Mouse (Mus musculus) midbrain, postnatal 0 days (tissue): ENCODE measurements around the gene Zg16. TPM values are rescaled to one million over a fixed set of nuclear protein-coding genes. Genes with fewer than 3 reads are reported as not detected.
"Not testable (repeated sequence)": the region's sequence is repeated elsewhere in the genome, so short reads cannot be mapped to it uniquely, and the experiment has no call there.

Experiments
- ATAC-seq: fragments of 200-750 bp; cut with Nextera tagmentation; 2 replicates; pipeline ENCODE4 v1.8.0; 2017; ENCODE audit warnings: moderate number of reproducible peaks, mild to moderate bottlenecking, moderate TSS enrichment, moderate library complexity; ENCODE audit not compliant: low FRiP score
- DNase-seq: peaks from one replicate; pipeline ENCODE4 v3.0.0-alpha.2; 2015; ENCODE audit warnings: low spot score
- H3K27ac ChIP-seq: fragments of 300-500 bp; sonication (generic); 2 replicates; pipeline ENCODE4 v1.5.1; 2014; ENCODE audit warnings: low read depth, mild to moderate bottlenecking, low read length, mixed read lengths
- H3K27me3 ChIP-seq: fragments of 300-500 bp; sonication (generic); 2 replicates; pipeline ENCODE4 v1.6.1; 2014; ENCODE audit warnings: low read length, control low read depth, mixed read lengths; ENCODE audit not compliant: insufficient read depth
- H3K36me3 ChIP-seq: fragments of 300-500 bp; sonication (generic); 2 replicates; pipeline ENCODE4 v1.6.1; 2014; ENCODE audit warnings: low read length, control low read depth, mixed read lengths; ENCODE audit not compliant: insufficient read depth
- H3K4me1 ChIP-seq: fragments of 300-500 bp; sonication (generic); 2 replicates; pipeline ENCODE4 v1.6.1; 2014; ENCODE audit warnings: mild to moderate bottlenecking, control low read depth, antibody characterized with exemption, low read length, mixed read lengths; ENCODE audit not compliant: insufficient read depth
- H3K4me2 ChIP-seq: fragments of 300-500 bp; sonication (generic); 2 replicates; pipeline ENCODE4 v1.6.1; 2014; ENCODE audit warnings: low read depth, mild to moderate bottlenecking, low read length, mixed read lengths; ENCODE audit not compliant: poor library complexity, severe bottlenecking
- H3K4me3 ChIP-seq: fragments of 300-500 bp; sonication (generic); 2 replicates; pipeline ENCODE4 v1.5.1; 2014; ENCODE audit warnings: low read depth, mild to moderate bottlenecking, low read length, moderate library complexity
- H3K9ac ChIP-seq: fragments of 300-500 bp; sonication (generic); replicated peaks from 2 replicates; pipeline ENCODE4 v1.6.1; 2014; ENCODE audit warnings: mild to moderate bottlenecking, low read length, moderate library complexity, mixed read lengths; ENCODE audit not compliant: poor library complexity, severe bottlenecking
- H3K9me3 ChIP-seq: fragments of 300-500 bp; sonication (generic); 2 replicates; pipeline ENCODE4 v1.6.1; 2016; ENCODE audit warnings: low read length, control low read depth
- CTCF ChIP-seq: IDR thresholded peaks from 2 replicates; pipeline ENCODE4 v1.5.1; 2016; ENCODE audit warnings: antibody characterized with exemption, mild to moderate bottlenecking
- WGBS: fragments of 180-500 bp; shearing (Covaris S2); extraction: QIAGEN DNeasy Blood & Tissue Kit; methylation state at CpG from one replicate; pipeline ENCODE4 v1.1.7; 2014; 5-methylcytosine and 5-hydroxymethylcytosine counted together
- polyA plus RNA-seq: library from polyadenylated mRNA; unstranded; fragments of >200 nt; fragmentation: Nextera tagmentation; extraction: Ambion mirVana; gene quantifications from 2 replicates; pipeline ENCODE4 v1.2.1, GENCODE M21; 2015
- total RNA-seq: library from RNA; depleted of rRNA; stranded (reverse); fragments of >200 nt; gene quantifications from 2 replicates; pipeline ENCODE4 v1.2.3, GENCODE M21; 2014; rRNA removed

Gene Zg16
- total RNA-seq (0.49 TPM in 1 of 2 replicates, not detected in the other), polyA plus RNA-seq (not detected in 2 replicates)

DNA sequence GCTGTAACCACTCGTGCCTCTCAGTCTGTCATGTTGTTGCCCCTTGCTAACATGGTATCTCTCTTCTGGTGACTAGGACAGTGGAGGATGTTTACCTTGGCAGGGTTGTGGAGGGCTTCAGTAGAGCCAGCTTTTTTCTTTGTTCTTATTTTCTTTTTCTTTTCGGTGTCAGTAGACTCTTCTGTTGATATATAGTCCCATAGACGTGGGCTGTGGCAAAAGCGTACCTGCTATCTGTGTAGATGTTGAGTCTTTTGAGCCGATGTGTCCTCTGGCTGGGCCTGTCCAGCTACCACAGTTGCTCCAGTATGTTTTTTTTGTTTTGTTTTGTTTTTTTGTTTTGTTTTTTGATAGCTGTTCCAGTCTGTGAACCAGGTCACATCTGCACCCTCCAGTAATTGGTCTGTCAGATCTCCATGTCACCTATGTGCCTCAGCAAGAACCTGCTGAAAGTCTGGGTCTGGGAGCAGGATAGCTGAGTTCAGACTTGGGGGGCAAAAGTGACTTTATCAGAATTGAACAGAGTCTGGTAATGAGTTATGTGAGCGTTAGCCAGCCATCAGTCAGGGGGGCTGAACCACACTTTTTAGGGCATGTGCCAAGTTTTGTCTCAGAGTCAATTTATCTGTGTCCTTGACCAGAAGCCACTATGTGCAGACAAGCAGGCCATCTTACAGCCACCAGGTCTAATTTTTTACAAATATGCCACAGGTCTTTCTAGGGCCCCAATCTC, at the start of gene Zg16:
TSS of gene Zg16 (minus strand) at position 51 of the 733 bp plus-strand sequence.
- not testable (repeated sequence) for H3K9me3 ChIP-seq, H3K36me3 ChIP-seq, H3K4me2 ChIP-seq, H3K27ac ChIP-seq, H3K27me3 ChIP-seq, H3K4me1 ChIP-seq, DNase-seq, H3K4me3 ChIP-seq, H3K9ac ChIP-seq, ATAC-seq
- 81% methylated on average over 6 of the region's 6 CpGs for WGBS

DNA sequence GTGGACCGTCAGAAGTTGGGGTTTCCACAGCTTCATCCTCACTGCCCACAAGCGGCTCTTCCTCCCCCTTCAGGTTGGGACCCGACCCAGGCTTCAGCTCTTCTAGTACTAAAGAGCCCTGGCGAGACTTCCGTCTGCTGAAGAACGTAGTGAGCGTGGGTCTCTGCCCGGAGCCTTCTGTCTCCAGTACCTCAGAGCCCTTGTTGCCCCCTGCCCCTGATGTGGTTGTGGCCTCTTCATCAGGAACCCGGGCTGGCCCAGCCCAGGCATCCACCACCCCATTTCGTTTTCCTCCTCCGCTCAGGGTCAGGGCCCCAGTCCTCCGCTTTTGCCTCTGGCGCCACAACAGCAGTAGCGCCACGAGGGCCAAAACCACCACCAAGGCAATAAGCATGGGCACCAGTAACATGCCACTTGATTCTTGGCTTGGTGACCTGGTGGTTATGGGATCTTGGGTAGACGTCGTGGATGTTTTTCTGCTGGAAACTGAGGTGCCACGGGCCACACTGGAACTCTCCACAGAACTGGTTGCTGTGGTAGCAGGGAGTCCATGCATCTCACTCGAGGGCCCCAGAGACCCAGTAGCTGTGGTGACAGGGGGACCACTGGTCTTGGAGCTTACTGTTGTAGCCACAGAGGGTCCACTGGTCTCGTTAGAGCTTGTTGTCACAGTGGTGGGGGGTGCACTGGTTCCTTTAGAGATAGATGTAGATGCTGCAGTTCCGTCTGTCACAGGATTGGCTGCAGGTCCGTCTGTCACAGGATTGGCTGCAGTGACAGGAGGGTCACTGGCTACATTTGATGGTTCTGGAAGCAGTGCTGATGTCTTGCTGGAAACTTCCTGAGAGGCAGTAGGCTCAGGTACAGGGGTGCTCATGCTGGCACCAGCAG, 49.3 kb upstream of the Zg16 start:
- Histone ChIP-seq H3K9me3 (no peaks in the 10 kb centered on the region), H3K27ac (no peak overlapping the region), H3K36me3 (no peaks in the 10 kb centered on the region), H3K4me3 (no peak overlapping the region), H3K27me3 (no peaks in the 10 kb centered on the region), H3K4me2 (no peak overlapping the region), H3K9ac (no peak overlapping the region), H3K4me1 (no peaks in the 10 kb centered on the region)
- TF ChIP-seq CTCF = no peak
- DNase-seq (no peak), ATAC-seq (no peak)
- 90% methylated on average over 22 of the region's 22 CpGs for WGBS

DNA sequence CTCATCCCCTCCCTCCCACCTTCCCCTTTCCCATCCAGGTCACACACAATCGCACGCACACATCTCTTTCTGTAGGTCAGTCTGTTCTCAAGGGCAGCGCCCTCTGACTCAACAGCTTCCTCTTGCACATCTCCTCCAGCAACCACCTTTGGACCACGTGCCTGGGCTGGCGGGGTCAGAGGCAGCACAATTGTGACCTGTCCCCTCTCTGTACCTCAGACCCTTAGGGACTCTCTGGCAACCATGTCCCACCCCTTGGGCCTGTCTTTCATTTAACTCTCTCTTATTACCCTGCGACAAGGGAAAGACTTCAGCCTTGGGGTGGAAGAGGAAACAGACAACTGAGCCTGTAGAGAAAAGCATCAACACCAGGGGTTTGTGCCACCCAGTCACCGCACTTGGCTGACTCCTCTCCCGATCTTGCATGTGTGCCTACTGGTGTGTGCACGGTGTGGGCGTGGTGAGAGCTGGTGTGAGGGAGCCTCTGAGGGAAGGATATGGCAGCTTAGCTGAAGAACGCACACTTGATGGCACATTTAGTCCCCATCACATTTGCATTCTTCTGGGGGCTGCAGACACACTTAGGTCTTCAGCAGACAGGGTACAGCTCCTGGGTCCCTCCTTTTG, 47.8 kb upstream of the Zg16 start:
- ATAC-seq (no peak), DNase-seq (no peak)
- TF ChIP-seq CTCF = no peak
- no peaks in the 10 kb centered on the region for H3K9me3 ChIP-seq
- H3K4me3 ChIP-seq = no peak overlapping the region
- no peak overlapping the region for H3K27ac ChIP-seq
- H3K27me3 ChIP-seq = no peaks in the 10 kb centered on the region
- H3K9ac ChIP-seq = no peak overlapping the region
- no peaks in the 10 kb centered on the region for H3K4me1 ChIP-seq
- H3K4me2 ChIP-seq = no peak overlapping the region
- no peaks in the 10 kb centered on the region for H3K36me3 ChIP-seq
- 85% methylated on average over 11 of the region's 11 CpGs for WGBS

DNA sequence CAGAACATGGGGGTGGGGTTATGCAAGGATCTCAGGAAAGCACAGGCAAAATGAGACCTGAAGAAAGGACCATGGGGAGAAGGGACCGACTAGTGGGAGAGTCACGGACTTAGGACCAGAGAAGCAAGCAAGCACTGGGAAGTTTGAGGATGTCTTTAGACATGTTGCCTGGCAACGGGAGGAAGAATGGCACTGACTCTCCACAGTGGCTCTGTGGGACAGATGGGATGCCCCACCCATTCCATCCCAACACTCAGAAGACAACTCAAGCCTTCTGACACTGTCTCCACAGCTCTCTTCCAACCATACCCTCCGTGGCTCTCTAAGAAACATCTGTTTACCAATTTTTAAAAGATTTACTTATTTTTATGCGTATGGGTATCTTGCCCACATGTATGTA, 46.0 kb upstream of the Zg16 start:
- Histone ChIP-seq H3K9ac (no peak overlapping the region), H3K4me1 (no peaks in the 10 kb centered on the region), H3K27me3 (no peaks in the 10 kb centered on the region), H3K36me3 (no peaks in the 10 kb centered on the region), H3K4me3 (no peak overlapping the region), H3K4me2 (no peak overlapping the region), H3K9me3 (no peaks in the 10 kb centered on the region), H3K27ac (no peak overlapping the region)
- 35% methylated on average over 5 of the region's 5 CpGs for WGBS
- DNase-seq = no peak
- no peak for ATAC-seq
- no peak for TF ChIP-seq CTCF

DNA sequence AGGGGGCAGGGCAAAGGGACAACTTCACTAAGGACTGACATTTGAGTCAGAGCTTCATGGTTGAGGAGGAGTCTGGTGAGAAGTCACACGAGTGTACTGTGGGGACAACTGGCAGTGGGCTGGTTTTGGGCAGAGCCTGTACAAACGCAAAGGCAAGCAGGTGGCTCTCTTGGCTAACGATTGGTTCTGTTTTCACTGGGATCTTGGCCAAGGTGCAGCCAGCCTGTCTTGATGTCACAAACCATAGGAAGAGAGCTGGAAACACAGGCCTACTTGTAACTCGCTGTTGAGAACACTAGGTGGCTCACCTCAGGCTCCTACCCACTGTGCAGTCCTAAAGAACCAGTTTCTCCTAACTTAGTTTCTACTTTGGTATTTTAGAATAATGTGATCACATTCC, 42.5 kb upstream of the Zg16 start:
- Histone ChIP-seq H3K4me2 (no peak overlapping the region), H3K27ac (no peak overlapping the region), H3K27me3 (no peaks in the 10 kb centered on the region), H3K4me3 (no peak overlapping the region), H3K9me3 (no peaks in the 10 kb centered on the region), H3K4me1 (no peaks in the 10 kb centered on the region), H3K36me3 (no peaks in the 10 kb centered on the region), H3K9ac (no peak overlapping the region)
- peak; percentile 68 for TF ChIP-seq CTCF
- DNase-seq = peak; percentile 64
- ATAC-seq = no peak
- 13% methylated on average over 4 of the region's 4 CpGs for WGBS

DNA sequence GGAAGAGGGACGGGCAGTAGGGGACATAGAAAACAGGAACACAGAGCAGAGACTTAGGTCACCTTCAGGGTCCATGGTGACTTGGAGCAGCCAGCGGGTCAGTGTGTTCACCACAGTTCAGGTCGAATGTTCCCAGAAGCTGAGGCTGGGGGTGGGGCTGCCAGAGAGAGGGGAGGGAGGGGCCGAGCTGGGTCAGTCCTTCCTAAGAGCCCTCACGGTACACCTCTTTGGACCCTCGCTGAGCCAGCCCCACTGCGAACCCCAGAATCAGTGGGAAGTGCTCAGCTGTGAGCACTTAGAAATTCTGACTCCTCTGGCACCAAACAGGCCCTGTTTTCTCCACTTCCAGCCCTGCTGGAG, 34.8 kb upstream of the Zg16 start, which contains the start of gene Qprt:
TSS of gene Qprt (minus strand) at position 316 of the 360 bp plus-strand sequence.
- H3K9ac ChIP-seq = no peak within 1 kb of the TSS
- H3K27me3 ChIP-seq = no peaks in the 10 kb centered on the region
- no peaks in the 10 kb centered on the region for H3K36me3 ChIP-seq
- no peak within 1 kb of the TSS for H3K4me2 ChIP-seq
- H3K9me3 ChIP-seq = no peaks in the 10 kb centered on the region
- no peak within 1 kb of the TSS for H3K27ac ChIP-seq
- WGBS = 13% methylated on average over 7 of the region's 7 CpGs
- DNase-seq (no peak), ATAC-seq (no peak)
- no peak within 1 kb of the TSS for H3K4me3 ChIP-seq
- no peak for TF ChIP-seq CTCF
- no peaks in the 10 kb centered on the region for H3K4me1 ChIP-seq
